Comparison of ENCODE assay signal across 11 mouse cellular contexts in the genomic region with DNA sequence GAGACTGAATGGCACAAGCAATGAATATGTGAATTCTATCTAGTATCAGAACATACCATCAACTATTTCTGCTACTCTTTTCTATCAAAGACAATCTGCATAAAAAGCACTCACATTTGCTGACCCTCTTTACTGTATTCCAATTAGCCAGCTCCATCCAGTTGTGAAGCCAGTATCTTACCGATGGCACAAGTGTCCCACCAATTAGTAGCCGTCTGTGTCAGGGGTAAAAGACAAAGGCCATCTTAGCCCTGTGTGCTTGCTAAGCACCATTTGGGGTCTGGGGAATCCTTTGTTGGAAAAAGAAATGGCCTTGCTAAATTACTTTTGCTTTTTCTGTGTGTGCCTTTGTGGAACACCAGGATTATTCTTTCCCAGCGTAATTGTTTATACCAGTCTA.
"Had no signal": no experiment of that assay in that cellular context is flagged by ENCODE, and none has a peak within 500 bp of the region (broad histone marks: within the 10 kb centered on the region; RNA-seq: fewer than 3 reads in every experiment).

No protein-coding gene starts in this region.

- H3K4me2 ChIP-seq: liver, embryonic 11.5 days; liver, embryonic 15.5 days; midbrain, embryonic 13.5 days had no signal

- H3K9ac ChIP-seq: liver, embryonic 15.5 days; midbrain, embryonic 13.5 days had no signal

- DNase-seq: kidney, adult 8-10 months; kidney, postnatal 25 days; lung, adult 2 months; lung, postnatal 36 days; right cerebral cortex, postnatal 4 days; spleen, adult 18-20 months; thymus, postnatal 36 days had no signal

- H3K4me3 ChIP-seq: liver, embryonic 15.5 days; midbrain, embryonic 13.5 days had no signal

- H3K27ac ChIP-seq: liver, embryonic 15.5 days; midbrain, embryonic 13.5 days had no signal

- ATAC-seq: lung, postnatal 0 days; midbrain, embryonic 13.5 days had no signal

- H3K4me1 ChIP-seq: liver, embryonic 15.5 days had no signal

- H3K9me3 ChIP-seq: liver, embryonic 15.5 days; midbrain, embryonic 13.5 days had no signal

- H3K36me3 ChIP-seq: liver, embryonic 15.5 days; midbrain, embryonic 13.5 days had no signal

- H3K27me3 ChIP-seq: liver, embryonic 15.5 days; midbrain, embryonic 13.5 days had no signal
